Mouse (Mus musculus) limb, embryonic 10.5 days (tissue): ENCODE measurements around the gene Rfc5. TPM values are rescaled to one million over a fixed set of nuclear protein-coding genes. Genes with fewer than 3 reads are reported as not detected.
"Not testable (repeated sequence)": the region's sequence is repeated elsewhere in the genome, so short reads cannot be mapped to it uniquely, and the experiment has no call there.

Experiments
- DNase-seq: peaks from one replicate; pipeline ENCODE4 v3.0.0-alpha.2; 2017; ENCODE audit warnings: low spot score
- H3K27ac ChIP-seq: fragments of 300-500 bp; sonication (generic); 2 replicates; pipeline ENCODE4 v1.5.1; 2016; ENCODE audit warnings: mild to moderate bottlenecking
- H3K27me3 ChIP-seq: fragments of 300-500 bp; sonication (generic); 2 replicates; pipeline ENCODE4 v1.6.1; 2016; ENCODE audit warnings: low read depth, mild to moderate bottlenecking; ENCODE audit not compliant: poor library complexity, severe bottlenecking
- H3K36me3 ChIP-seq: fragments of 300-500 bp; sonication (generic); 2 replicates; pipeline ENCODE4 v1.6.1; 2016; ENCODE audit warnings: mild to moderate bottlenecking, moderate library complexity
- H3K4me1 ChIP-seq: fragments of 300-500 bp; sonication (generic); 2 replicates; pipeline ENCODE4 v1.6.1; 2016
- H3K4me3 ChIP-seq: fragments of 300-500 bp; sonication (generic); 2 replicates; pipeline ENCODE4 v1.5.1; 2016; ENCODE audit warnings: mild to moderate bottlenecking, moderate library complexity
- H3K9me3 ChIP-seq: fragments of 300-500 bp; sonication (generic); replicated peaks from 2 replicates; pipeline ENCODE4 v1.6.1; 2016; ENCODE audit warnings: mild to moderate bottlenecking
- WGBS: fragments of 180-500 bp; shearing (Covaris S2); methylation state at CpG from one replicate; pipeline ENCODE4 v1.1.7; 2016; 5-methylcytosine and 5-hydroxymethylcytosine counted together
- polyA plus RNA-seq: library from polyadenylated mRNA; unstranded; fragments of >200 nt; fragmentation: Nextera tagmentation; extraction: Ambion mirVana; gene quantifications from 2 replicates; pipeline ENCODE4 v1.2.1, GENCODE M21; 2016

The Rfc5 gene
- polyA plus RNA-seq, 1 experiment from 2014 or later = 159 TPM

- Histone ChIP-seq H3K36me3 (no peaks in the 10 kb centered on the region), H3K27me3 (no peaks in the 10 kb centered on the region), H3K9me3 (peaks cover 6% of the 10 kb centered on the region; the same call in 1 of the 2 replicates), H3K4me1 (no peaks in the 10 kb centered on the region), H3K4me3 (no peak overlapping the region), H3K27ac (no peak overlapping the region)
- WGBS = 89% methylated on average over 6 of the region's 6 CpGs
- DNase-seq = no peak
Measured at GRCm38 (mm10) chr5:117397371-117397770, 8.5 kb upstream of the Rfc5 start.

- no peaks in the 10 kb centered on the region for H3K27me3 ChIP-seq
- no peak overlapping the region for H3K27ac ChIP-seq
- no peak for DNase-seq
- H3K4me1 ChIP-seq = no peaks in the 10 kb centered on the region
- no peak overlapping the region for H3K4me3 ChIP-seq
- whole genome bisulfite sequencing = 85% methylated on average over 6 of the region's 6 CpGs
- H3K9me3 ChIP-seq = peaks cover 6% of the 10 kb centered on the region; the same call in 1 of the 2 replicates
- no peaks in the 10 kb centered on the region for H3K36me3 ChIP-seq
Measured at GRCm38 (mm10) chr5:117396596-117397014, 7.8 kb upstream of the Rfc5 start.

- H3K27me3 ChIP-seq = no peaks in the 10 kb centered on the region
- DNase-seq = no peak
- WGBS = 89% methylated on average over 5 of the region's 5 CpGs
- no peaks in the 10 kb centered on the region for H3K36me3 ChIP-seq
- no peaks in the 10 kb centered on the region for H3K4me1 ChIP-seq
- H3K27ac ChIP-seq = no peak overlapping the region
- no peak overlapping the region for H3K4me3 ChIP-seq
- H3K9me3 ChIP-seq = peaks cover 6% of the 10 kb centered on the region; the same call in 1 of the 2 replicates
Measured at GRCm38 (mm10) chr5:117395834-117396233, 7.0 kb upstream of the Rfc5 start.

GRCm38 (mm10) chr5:117390895-117391294 is 2.0 kb upstream of the Rfc5 start:
- no peak overlapping the region for H3K4me3 ChIP-seq
- no peak for DNase-seq
- H3K36me3 ChIP-seq = peaks cover 15% of the 10 kb centered on the region
- 94% methylated on average over 1 of the region's 1 CpGs for WGBS
- H3K27ac ChIP-seq = no peak overlapping the region
- peaks cover 6% of the 10 kb centered on the region; the same call in 1 of the 2 replicates for H3K9me3 ChIP-seq
- peaks cover 17% of the 10 kb centered on the region for H3K4me1 ChIP-seq
- no peaks in the 10 kb centered on the region for H3K27me3 ChIP-seq

- Histone ChIP-seq H3K4me1 (peaks cover 17% of the 10 kb centered on the region), H3K27ac (peak overlapping the region; percentile 95), H3K9me3 (peaks cover 5% of the 10 kb centered on the region; the same call in 1 of the 2 replicates), H3K36me3 (peaks cover 40% of the 10 kb centered on the region), H3K27me3 (no peaks in the 10 kb centered on the region), H3K4me3 (peak overlapping the region; percentile 85)
- peak; percentile 71 for DNase-seq
- WGBS = 13% methylated on average over 16 of the region's 16 CpGs
Measured at GRCm38 (mm10) chr5:117388296-117388751, 523 bp downstream of the Rfc5 start.

GRCm38 (mm10) chr5:117383198-117383597 is 5.6 kb downstream of the Rfc5 start:
- H3K4me3 ChIP-seq = no peak overlapping the region
- no peaks in the 10 kb centered on the region for H3K9me3 ChIP-seq
- H3K4me1 ChIP-seq = peaks cover 9% of the 10 kb centered on the region
- peaks cover 92% of the 10 kb centered on the region for H3K36me3 ChIP-seq
- DNase-seq = no peak
- no peaks in the 10 kb centered on the region for H3K27me3 ChIP-seq
- WGBS = 90% methylated on average over 12 of the region's 12 CpGs
- no peak overlapping the region for H3K27ac ChIP-seq

GRCm38 (mm10) chr5:117381785-117382184 is 7.1 kb downstream of the Rfc5 start:
- Histone ChIP-seq H3K9me3 (no peaks in the 10 kb centered on the region), H3K27me3 (no peaks in the 10 kb centered on the region), H3K4me3 (no peak overlapping the region), H3K27ac (no peak overlapping the region), H3K4me1 (no peaks in the 10 kb centered on the region), H3K36me3 (peaks cover 98% of the 10 kb centered on the region)
- 84% methylated on average over 7 of the region's 7 CpGs for WGBS
- no peak for DNase-seq

- no peak overlapping the region for H3K4me3 ChIP-seq
- no peak for DNase-seq
- H3K27ac ChIP-seq = no peak overlapping the region
- 88% methylated on average over 4 of the region's 4 CpGs for WGBS
- H3K4me1 ChIP-seq = no peaks in the 10 kb centered on the region
- H3K27me3 ChIP-seq = no peaks in the 10 kb centered on the region
- peaks cover 98% of the 10 kb centered on the region for H3K36me3 ChIP-seq
- no peaks in the 10 kb centered on the region for H3K9me3 ChIP-seq
Measured at GRCm38 (mm10) chr5:117380199-117380598, 8.6 kb downstream of the Rfc5 start.

- H3K4me1 ChIP-seq, DNase-seq, H3K27ac ChIP-seq, H3K27me3 ChIP-seq, H3K4me3 ChIP-seq, H3K9me3 ChIP-seq: not testable (repeated sequence)
- 96% methylated on average over 14 of the region's 14 CpGs for WGBS
- peaks cover 97% of the 10 kb centered on the region for H3K36me3 ChIP-seq
Measured at GRCm38 (mm10) chr5:117377731-117378130, 11.1 kb downstream of the Rfc5 start.

- Histone ChIP-seq H3K4me3 (no peak overlapping the region), H3K9me3 (no peaks in the 10 kb centered on the region), H3K27me3 (no peaks in the 10 kb centered on the region), H3K36me3 (peaks cover 97% of the 10 kb centered on the region), H3K27ac (no peak overlapping the region), H3K4me1 (0 out of 2 replicates have a peak, but pooled peaks cover 4% of the 10 kb centered on the region)
- no peak for DNase-seq
- 79% methylated on average over 11 of the region's 11 CpGs for WGBS
Measured at GRCm38 (mm10) chr5:117376331-117376761, 12.5 kb downstream of the Rfc5 start.

- Histone ChIP-seq H3K27me3 (no peaks in the 10 kb centered on the region), H3K9me3 (no peaks in the 10 kb centered on the region), H3K36me3 (peaks cover 96% of the 10 kb centered on the region), H3K4me1 (0 out of 2 replicates have a peak, but pooled peaks cover 4% of the 10 kb centered on the region), H3K4me3 (no peak overlapping the region), H3K27ac (no peak overlapping the region)
- DNase-seq = no peak
- 96% methylated on average over 7 of the region's 7 CpGs for WGBS
Measured at GRCm38 (mm10) chr5:117374372-117375049, 14.3 kb downstream of the Rfc5 start.

- no peak overlapping the region for H3K27ac ChIP-seq
- H3K4me1 ChIP-seq = 0 out of 2 replicates have a peak, but pooled peaks cover 4% of the 10 kb centered on the region
- DNase-seq = no peak
- 94% methylated on average over 9 of the region's 9 CpGs for WGBS
- H3K4me3 ChIP-seq = no peak overlapping the region
- no peaks in the 10 kb centered on the region for H3K9me3 ChIP-seq
- no peaks in the 10 kb centered on the region for H3K27me3 ChIP-seq
- H3K36me3 ChIP-seq = peaks cover 96% of the 10 kb centered on the region
Measured at GRCm38 (mm10) chr5:117373418-117373817, 15.4 kb downstream of the Rfc5 start.

GRCm38 (mm10) chr5:117370592-117370991 is 18.3 kb downstream of the Rfc5 start:
- no peaks in the 10 kb centered on the region for H3K9me3 ChIP-seq
- no peak overlapping the region for H3K27ac ChIP-seq
- 94% methylated on average over 10 of the region's 10 CpGs for WGBS
- H3K4me3 ChIP-seq = no peak overlapping the region
- DNase-seq = no peak
- H3K4me1 ChIP-seq = peaks cover 9% of the 10 kb centered on the region; the same call in 1 of the 2 replicates
- H3K27me3 ChIP-seq = no peaks in the 10 kb centered on the region
- peaks cover 90% of the 10 kb centered on the region for H3K36me3 ChIP-seq
